Mouse (Mus musculus) G1E-ER4 (cell line): ENCODE data around the gene Ncmap. TPM values are rescaled to one million over a fixed set of nuclear protein-coding genes. Genes with fewer than 3 reads are reported as not detected.

Source experiments
- GATA1 ChIP-seq: IDR thresholded peaks from one replicate; pipeline ENCODE4 v1.8.0; 2012; ENCODE audit warnings: low read length, inconsistent platforms
- polyA plus RNA-seq: library from polyadenylated mRNA; stranded (reverse); fragments of >175 nt; gene quantifications from 2 replicates; pipeline ENCODE4 v1.2.3, GENCODE M21; 2012

Ncmap gene
- 0.26 and 0.65 TPM in 2 replicates for polyA plus RNA-seq

GRCm38 (mm10) chr4:135397991-135398390, at the start of gene Ncmap:
Gene Ncmap, minus strand, starts transcription at chr4:135398227.
- no peak for TF ChIP-seq GATA1

- TF ChIP-seq GATA1 = no peak
These were observed 44.4 kb upstream of the Ncmap start for GRCm38 (mm10) chr4:135442473-135442872.

GRCm38 (mm10) chr4:135439904-135440522, 42.0 kb upstream of the Ncmap start:
- no peak for TF ChIP-seq GATA1

GRCm38 (mm10) chr4:135439188-135439647, 41.2 kb upstream of the Ncmap start:
- no peak for TF ChIP-seq GATA1

DNA sequence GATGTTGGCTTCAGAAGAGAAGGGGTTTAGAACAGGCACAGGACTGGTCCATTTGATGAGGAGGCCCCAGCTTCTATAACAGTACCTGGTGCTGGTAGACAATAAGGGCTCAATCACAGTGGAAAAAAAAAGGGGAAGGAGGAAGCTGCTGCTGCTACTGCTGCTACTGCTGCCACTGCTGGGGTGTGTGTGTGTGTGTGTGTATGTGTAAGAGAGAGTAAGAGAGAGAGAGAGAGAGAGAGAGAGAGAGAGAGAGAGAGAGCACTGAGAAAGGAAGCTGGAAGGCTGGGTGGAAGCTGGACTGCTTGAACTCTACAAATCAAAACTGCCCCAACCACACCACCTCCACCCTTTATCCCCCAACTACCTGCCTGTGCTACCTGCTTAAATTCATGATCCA, 39.9 kb upstream of the Ncmap start:
- TF ChIP-seq GATA1 = no peak

- TF ChIP-seq GATA1 = no peak
These were observed 38.3 kb upstream of the Ncmap start for GRCm38 (mm10) chr4:135436291-135436690.

DNA sequence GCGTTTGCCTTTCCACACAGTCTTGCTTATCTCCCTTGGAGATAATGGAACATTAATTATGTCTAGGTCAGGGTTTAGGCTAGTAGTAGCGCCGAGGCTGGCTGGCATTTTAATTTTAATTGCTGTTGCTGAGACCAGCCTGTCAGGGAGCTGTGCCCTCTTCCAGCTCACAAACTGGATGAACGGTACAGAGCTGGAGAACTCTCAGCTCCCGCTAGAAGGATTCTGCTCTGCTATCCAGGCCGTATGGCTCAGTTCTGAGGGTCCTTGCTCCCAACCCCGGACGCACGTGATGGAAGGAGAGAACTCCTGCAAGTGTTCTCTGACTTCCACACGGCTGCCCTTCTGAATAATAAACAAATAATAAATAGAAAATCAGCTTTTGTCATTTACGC, 36.4 kb upstream of the Ncmap start:
- TF ChIP-seq GATA1 = no peak

DNA sequence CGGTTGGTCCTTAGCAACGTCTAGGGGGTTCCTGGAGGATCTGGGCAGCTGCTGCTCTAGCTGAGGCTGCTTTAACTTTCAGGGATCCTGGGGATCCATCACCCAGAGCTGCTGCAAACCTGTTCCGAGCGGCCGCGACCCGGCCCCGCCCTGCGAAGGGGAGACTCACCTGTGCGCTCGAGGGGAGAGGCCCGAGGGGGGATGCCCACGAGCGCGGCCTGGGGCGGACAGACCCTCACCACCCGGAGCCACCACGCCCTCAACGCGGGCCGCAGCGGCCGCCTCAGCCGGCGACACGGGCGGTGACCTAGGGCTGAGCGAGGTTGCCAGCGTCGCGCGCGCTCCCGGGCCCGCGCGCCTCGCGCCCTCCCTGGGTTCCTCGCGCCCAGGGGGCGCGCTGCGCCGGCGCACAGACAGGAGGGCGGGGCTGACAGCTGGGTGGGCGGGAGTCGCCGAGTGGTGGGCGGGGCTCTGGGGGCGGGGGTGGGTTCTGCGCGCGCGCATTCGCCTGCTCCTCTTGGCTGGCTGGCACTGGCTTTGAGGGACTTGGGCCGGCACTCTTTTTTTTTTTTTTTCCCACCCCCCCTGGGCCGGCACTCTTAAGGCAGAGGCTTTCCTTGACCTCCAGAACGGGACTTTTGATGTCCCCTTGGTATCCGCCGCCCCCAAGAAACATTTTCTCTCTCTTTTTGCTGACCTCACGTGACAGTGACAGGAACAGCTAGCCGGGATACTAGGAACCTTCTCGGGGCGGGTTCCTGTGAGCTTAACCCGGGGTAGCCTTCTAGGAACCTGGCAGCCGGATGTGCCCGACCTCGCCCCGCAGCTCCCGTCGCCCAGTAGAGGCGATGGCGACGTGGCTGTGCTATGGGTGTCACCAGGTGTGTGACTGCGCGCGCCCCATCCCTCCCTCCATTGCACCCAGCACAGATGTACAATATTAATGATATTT, 35.7 kb upstream of the Ncmap start, which contains the start of gene Rcan3:
Gene Rcan3, minus strand, starts transcription at position 411 of the 952 bp plus-strand sequence.
- no peak for TF ChIP-seq GATA1

- no peak for TF ChIP-seq GATA1
These were observed 35.0 kb upstream of the Ncmap start for GRCm38 (mm10) chr4:135433086-135433442.

- no peak for TF ChIP-seq GATA1
These were observed 32.1 kb upstream of the Ncmap start for GRCm38 (mm10) chr4:135429990-135430760.

- TF ChIP-seq GATA1 = no peak
These were observed 31.4 kb upstream of the Ncmap start for GRCm38 (mm10) chr4:135429383-135429782.

GRCm38 (mm10) chr4:135426587-135426986, 28.6 kb upstream of the Ncmap start:
- no peak for TF ChIP-seq GATA1

- no peak for TF ChIP-seq GATA1
These were observed 27.6 kb upstream of the Ncmap start for GRCm38 (mm10) chr4:135425625-135426024.

DNA sequence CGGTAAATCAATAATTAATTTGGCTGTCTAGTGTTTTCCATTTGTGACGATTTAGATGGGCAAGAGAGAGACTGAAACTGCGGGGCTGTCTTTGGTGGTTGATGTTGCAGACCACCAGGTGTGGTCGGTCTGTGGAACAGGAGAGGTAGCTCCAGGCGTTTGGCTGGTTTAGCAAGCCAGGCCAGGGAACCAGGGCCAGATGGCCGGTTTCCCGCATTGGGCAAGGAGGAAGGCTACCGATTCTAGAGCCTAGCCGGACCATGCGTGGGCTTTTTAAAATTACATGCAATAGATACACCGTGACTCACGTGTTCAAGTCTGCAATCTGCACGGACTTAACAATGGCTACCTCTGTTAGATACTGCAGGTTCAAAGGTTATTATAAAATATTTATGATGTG, 22.9 kb upstream of the Ncmap start:
- no peak for TF ChIP-seq GATA1

DNA sequence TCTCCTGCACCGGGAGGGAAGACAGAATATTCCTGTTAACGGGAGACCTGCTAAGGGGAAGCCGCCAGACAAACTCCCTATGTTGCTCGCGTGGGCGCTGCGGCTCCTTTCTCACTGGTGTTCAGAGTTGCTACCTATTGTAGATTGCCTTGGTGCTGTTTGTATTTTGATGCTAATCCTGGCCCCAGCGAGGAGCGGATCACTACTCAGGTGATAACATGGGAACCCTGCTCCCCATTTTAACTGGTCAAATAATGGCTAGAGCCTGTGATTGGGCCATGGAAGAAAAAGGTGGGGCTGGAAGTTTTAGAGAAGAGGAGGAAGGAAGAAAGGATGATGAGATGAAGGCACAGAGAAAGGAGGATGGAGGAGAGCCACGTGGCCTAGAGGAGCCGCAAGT, 22.4 kb upstream of the Ncmap start:
- no peak for TF ChIP-seq GATA1

DNA sequence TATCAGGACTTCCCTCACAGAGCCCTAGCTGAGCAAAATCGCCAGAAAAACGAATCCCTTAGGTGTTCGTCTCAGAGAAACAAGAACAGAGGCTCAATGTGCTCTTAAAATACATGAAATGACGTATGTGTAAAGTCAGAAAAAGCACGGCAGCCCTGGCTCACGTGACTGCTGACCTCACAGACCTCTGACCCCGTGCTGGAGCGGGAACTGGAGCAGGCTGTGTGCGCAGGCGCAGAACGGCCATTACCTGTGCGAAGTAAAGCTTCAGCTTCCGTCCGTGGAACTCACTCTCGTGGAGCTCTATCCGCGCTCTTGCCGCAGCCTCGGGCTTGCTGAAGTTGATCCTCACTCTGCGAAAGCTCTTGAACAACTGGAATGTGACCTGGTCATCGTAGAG, 22.0 kb upstream of the Ncmap start:
- no peak for TF ChIP-seq GATA1

DNA sequence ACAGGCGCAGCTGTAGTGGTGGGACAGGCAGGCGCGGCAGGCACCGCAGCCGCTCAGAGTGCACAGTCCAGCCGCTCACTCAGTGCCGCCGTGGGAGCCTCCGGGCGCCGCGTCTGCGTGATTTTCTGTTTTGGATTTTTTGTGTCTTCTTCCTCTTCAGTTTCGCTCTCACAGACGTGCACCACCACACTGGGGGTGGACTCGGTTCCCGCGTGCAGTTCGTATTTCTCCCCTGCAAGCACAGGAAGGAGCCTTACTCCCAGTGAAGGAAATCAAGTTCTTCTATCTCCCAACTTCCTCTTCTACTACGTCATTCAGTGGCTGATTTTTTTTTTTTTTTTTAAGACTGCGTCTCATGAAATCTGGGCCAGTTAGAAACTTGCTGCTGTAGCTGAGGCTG, 18.3 kb upstream of the Ncmap start:
- TF ChIP-seq GATA1 = no peak
